Mouse (Mus musculus) thymus, adult 2 months (tissue): Measurements from ENCODE around the gene Hic2. TPM values are rescaled to one million over a fixed set of nuclear protein-coding genes. Genes with fewer than 3 reads are reported as not detected.

ENCODE experiments used
- DNase-seq: peaks from one replicate; pipeline ENCODE4 v3.0.0; 2021
- H3K27ac ChIP-seq: fragments of 200-500 bp; 2 replicates; pipeline ENCODE4 v1.5.1; 2012; ENCODE audit warnings: low read length, control low read depth; ENCODE audit not compliant: control insufficient read depth, insufficient read depth
- H3K27me3 ChIP-seq: fragments of 200-500 bp; 2 replicates; pipeline ENCODE4 v1.6.1; 2012; ENCODE audit warnings: mild to moderate bottlenecking, low read length, moderate library complexity, mixed read lengths; ENCODE audit not compliant: control insufficient read depth, insufficient read depth
- H3K36me3 ChIP-seq: fragments of 200-500 bp; 2 replicates; pipeline ENCODE4 v1.6.1; 2012; ENCODE audit warnings: mild to moderate bottlenecking, low read length, moderate library complexity; ENCODE audit not compliant: control insufficient read depth, insufficient read depth
- H3K4me1 ChIP-seq: fragments of 200-500 bp; replicated peaks from 2 replicates; pipeline ENCODE4 v1.6.1; 2012; ENCODE audit warnings: low read length; ENCODE audit not compliant: control insufficient read depth, insufficient read depth
- H3K4me3 ChIP-seq: fragments of 200-500 bp; 2 replicates; pipeline ENCODE4 v1.5.1; 2012; ENCODE audit warnings: mild to moderate bottlenecking, low read length, control low read depth, moderate library complexity; ENCODE audit not compliant: control insufficient read depth, insufficient read depth
- CTCF ChIP-seq: fragments of 200-500 bp; IDR thresholded peaks from 2 replicates; pipeline ENCODE4 v1.5.1; 2012; ENCODE audit warnings: mild to moderate bottlenecking, control low read depth, low read length, moderate library complexity, borderline replicate concordance; ENCODE audit not compliant: control insufficient read depth, poor library complexity, insufficient read depth; ENCODE audit errors: extremely low read depth
- POLR2A ChIP-seq: fragments of 200-500 bp; IDR thresholded peaks from 2 replicates; pipeline ENCODE4 v1.6.1; 2012; ENCODE audit warnings: mild to moderate bottlenecking, low read length, control low read depth, moderate library complexity; ENCODE audit not compliant: control insufficient read depth, poor library complexity, insufficient read depth; ENCODE audit errors: extremely low read depth
- WGBS: fragments of 180-500 bp; shearing (Covaris S2); methylation state at CpG from one replicate; pipeline ENCODE4 v1.1.7; 2018; 5-methylcytosine and 5-hydroxymethylcytosine counted together
- polyA plus RNA-seq: library from polyadenylated mRNA; depleted of rRNA; stranded (reverse); fragments of >200 nt; gene quantifications from 2 replicates; pipeline ENCODE4 v1.2.3, GENCODE M21; 2012

Gene Hic2
- polyA plus RNA-seq, 1 experiment: 6.0 TPM

- no peaks in the 10 kb centered on the region for H3K36me3 ChIP-seq
- DNase-seq: no peak
- no peak for TF ChIP-seq POLR2A
- TF ChIP-seq CTCF: no peak
Measured at GRCm38 (mm10) chr16:17247727-17248126, 14.4 kb downstream of the Hic2 start.

GRCm38 (mm10) chr16:17249135-17249534 lies 15.8 kb downstream of the Hic2 start:
- WGBS: 46% methylated on average over 6 of the region's 6 CpGs
- H3K27me3 ChIP-seq: no peaks in the 10 kb centered on the region
- 0 out of 2 replicates have a peak, but pooled peaks cover 2% of the 10 kb centered on the region for H3K4me1 ChIP-seq
- H3K4me3 ChIP-seq: no peak overlapping the region
- H3K36me3 ChIP-seq: no peaks in the 10 kb centered on the region
- no peak for TF ChIP-seq CTCF
- TF ChIP-seq POLR2A: no peak
- no peak overlapping the region for H3K27ac ChIP-seq
- DNase-seq: no peak

More at GRCm38 (mm10) chr16:17247727-17248126, 14.4 kb downstream of the Hic2 start:
- H3K27me3 ChIP-seq: no peaks in the 10 kb centered on the region
- no peak overlapping the region for H3K4me3 ChIP-seq
- 0 out of 2 replicates have a peak, but pooled peaks cover 5% of the 10 kb centered on the region for H3K4me1 ChIP-seq
- no peak overlapping the region for H3K27ac ChIP-seq
- WGBS: 77% methylated on average over 4 of the region's 4 CpGs

- H3K4me3 ChIP-seq: no peak overlapping the region
- no peaks in the 10 kb centered on the region for H3K27me3 ChIP-seq
- no peaks in the 10 kb centered on the region for H3K36me3 ChIP-seq
- 93% methylated on average over 3 of the region's 3 CpGs for WGBS
- DNase-seq: no peak
- 0 out of 2 replicates have a peak, but pooled peaks cover 2% of the 10 kb centered on the region for H3K4me1 ChIP-seq
- TF ChIP-seq CTCF: no peak
- TF ChIP-seq POLR2A: no peak
- H3K27ac ChIP-seq: no peak overlapping the region
Measured at GRCm38 (mm10) chr16:17251539-17251938, 18.2 kb downstream of the Hic2 start.

GRCm38 (mm10) chr16:17252086-17252726 lies 18.8 kb downstream of the Hic2 start:
- TF ChIP-seq POLR2A (no peak), CTCF (no peak)
- no peak for DNase-seq
- Histone ChIP-seq H3K4me3 (no peak overlapping the region), H3K27ac (no peak overlapping the region), H3K36me3 (no peaks in the 10 kb centered on the region), H3K27me3 (no peaks in the 10 kb centered on the region), H3K4me1 (0 out of 2 replicates have a peak, but pooled peaks cover 2% of the 10 kb centered on the region)
- WGBS: 61% methylated on average over 3 of the region's 3 CpGs

GRCm38 (mm10) chr16:17252841-17253240 lies 19.5 kb downstream of the Hic2 start:
- no peak for DNase-seq
- 86% methylated on average over 7 of the region's 7 CpGs for WGBS
- H3K4me3 ChIP-seq: no peak overlapping the region
- H3K4me1 ChIP-seq: 0 out of 2 replicates have a peak, but pooled peaks cover 2% of the 10 kb centered on the region
- no peaks in the 10 kb centered on the region for H3K27me3 ChIP-seq
- no peak for TF ChIP-seq CTCF
- TF ChIP-seq POLR2A: no peak
- no peak overlapping the region for H3K27ac ChIP-seq
- H3K36me3 ChIP-seq: peaks cover 5% of the 10 kb centered on the region

GRCm38 (mm10) chr16:17254005-17254597 lies 20.7 kb downstream of the Hic2 start:
- 96% methylated on average over 4 of the region's 4 CpGs for WGBS
- TF ChIP-seq CTCF: no peak
- no peak for TF ChIP-seq POLR2A
- no peak for DNase-seq
- H3K27ac ChIP-seq: no peak overlapping the region
- no peak overlapping the region for H3K4me3 ChIP-seq
- H3K27me3 ChIP-seq: no peaks in the 10 kb centered on the region
- 0 out of 2 replicates have a peak, but pooled peaks cover 2% of the 10 kb centered on the region for H3K4me1 ChIP-seq
- H3K36me3 ChIP-seq: peaks cover 8% of the 10 kb centered on the region
